Comparison of ENCODE assay signal across 16 mouse cellular contexts in genomic region chr7:36023015-36023414, GRCm38 (mm10).
"Had no signal": no experiment of that assay in that cellular context is flagged by ENCODE, and none has a peak within 500 bp of the region (broad histone marks: within the 10 kb centered on the region; RNA-seq: fewer than 3 reads in every experiment).

No protein-coding gene starts in this region.

- DNase-seq: kidney, postnatal 10 days; kidney, postnatal 4 days; liver; liver, embryonic 13.5 days; liver, postnatal 0 days; lung, postnatal 14 days; thymus, adult 2 months; thymus, postnatal 25 days had no signal

- H3K4me3 ChIP-seq: layer of hippocampus, adult 2 months; limb, embryonic 12.5 days; liver, embryonic 13.5 days; lung, embryonic 15.5 days; megakaryocyte, embryonic 14.5 days; midbrain, embryonic 15.5 days had no signal

- H3K9ac ChIP-seq: limb, embryonic 12.5 days; liver, embryonic 13.5 days; liver, postnatal 0 days; lung, embryonic 15.5 days; midbrain, embryonic 15.5 days had no signal

- H3K4me1 ChIP-seq: limb, embryonic 12.5 days; liver, embryonic 13.5 days; lung, embryonic 15.5 days; megakaryocyte, embryonic 14.5 days had no signal

- H3K4me2 ChIP-seq: limb, embryonic 12.5 days; liver, embryonic 13.5 days; lung, embryonic 15.5 days; midbrain, embryonic 11.5 days; midbrain, embryonic 15.5 days had no signal

- H3K27ac ChIP-seq: layer of hippocampus, adult 2 months; limb, embryonic 12.5 days; liver, embryonic 13.5 days; lung, embryonic 15.5 days; macrophage; midbrain, embryonic 15.5 days; stomach, postnatal 0 days had no signal

- H3K36me3 ChIP-seq: limb, embryonic 12.5 days; liver, embryonic 13.5 days; lung, embryonic 15.5 days; midbrain, embryonic 15.5 days had no signal

- H3K9me3 ChIP-seq: limb, embryonic 12.5 days; liver, embryonic 13.5 days; lung, embryonic 15.5 days; midbrain, embryonic 15.5 days had no signal

- ATAC-seq: liver, postnatal 0 days; midbrain, embryonic 15.5 days had no signal

- H3K27me3 ChIP-seq: limb, embryonic 12.5 days; liver, embryonic 13.5 days; lung, embryonic 15.5 days; megakaryocyte, embryonic 14.5 days; midbrain, embryonic 15.5 days had no signal
